Mouse (Mus musculus): ENCODE data around the gene Myo1g.

The Myo1g gene

DNA sequence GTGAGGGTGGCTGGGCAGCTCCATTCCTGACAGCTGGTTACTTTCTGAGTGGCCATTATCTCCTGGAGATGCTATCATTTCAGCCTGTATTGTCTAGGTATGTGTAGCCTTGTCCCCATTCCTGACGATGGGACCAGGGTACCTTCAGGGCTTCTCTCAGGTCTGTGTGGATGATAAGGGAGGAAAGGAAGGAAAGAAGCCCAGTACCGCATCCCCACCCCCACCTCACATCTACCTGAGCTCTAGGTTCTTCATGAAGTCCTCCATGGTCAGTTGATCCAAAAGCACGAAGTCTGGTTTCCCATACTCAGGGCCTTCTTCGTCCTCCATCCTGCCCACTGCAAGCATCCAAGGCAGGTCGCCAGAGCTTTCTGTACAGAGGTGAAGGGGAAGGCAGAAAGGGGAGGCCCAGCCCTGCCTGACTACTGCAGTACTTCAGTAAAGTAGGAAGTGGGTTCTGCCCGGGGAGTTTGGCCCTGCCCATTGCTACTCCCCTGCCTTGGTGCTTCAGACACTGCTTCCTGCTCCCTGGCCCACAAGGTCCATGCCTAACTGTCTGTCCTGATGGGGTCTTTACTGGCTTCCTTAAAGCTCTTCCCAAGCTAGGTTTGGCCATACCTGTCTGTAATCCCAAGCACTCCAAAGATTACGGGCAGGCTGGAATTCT, at the start of gene Myo1g:
Gene Myo1g, minus strand, starts transcription at position 459 of the 667 bp plus-strand sequence.
- no peak for DNase-seq

DNA sequence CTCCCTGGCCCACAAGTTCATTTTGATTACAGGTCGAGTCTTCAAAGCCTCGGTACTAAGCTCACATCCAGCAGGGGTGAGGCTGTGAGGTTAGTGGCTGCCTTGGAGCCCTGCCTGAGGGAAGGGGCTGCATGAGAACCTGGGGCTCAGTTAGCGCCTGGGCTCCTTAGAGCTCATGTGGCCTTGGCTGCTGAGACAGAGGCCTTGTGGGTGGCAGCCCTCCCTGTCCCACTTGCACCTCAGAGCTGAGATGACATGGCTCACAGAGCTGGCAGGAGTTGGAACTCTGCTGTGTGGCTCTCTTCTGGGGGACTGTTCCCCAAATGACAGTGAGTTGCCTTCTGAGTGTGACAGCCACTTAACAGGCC, 48.6 kb upstream of the Myo1g start:
- DNase-seq: no peak

DNA sequence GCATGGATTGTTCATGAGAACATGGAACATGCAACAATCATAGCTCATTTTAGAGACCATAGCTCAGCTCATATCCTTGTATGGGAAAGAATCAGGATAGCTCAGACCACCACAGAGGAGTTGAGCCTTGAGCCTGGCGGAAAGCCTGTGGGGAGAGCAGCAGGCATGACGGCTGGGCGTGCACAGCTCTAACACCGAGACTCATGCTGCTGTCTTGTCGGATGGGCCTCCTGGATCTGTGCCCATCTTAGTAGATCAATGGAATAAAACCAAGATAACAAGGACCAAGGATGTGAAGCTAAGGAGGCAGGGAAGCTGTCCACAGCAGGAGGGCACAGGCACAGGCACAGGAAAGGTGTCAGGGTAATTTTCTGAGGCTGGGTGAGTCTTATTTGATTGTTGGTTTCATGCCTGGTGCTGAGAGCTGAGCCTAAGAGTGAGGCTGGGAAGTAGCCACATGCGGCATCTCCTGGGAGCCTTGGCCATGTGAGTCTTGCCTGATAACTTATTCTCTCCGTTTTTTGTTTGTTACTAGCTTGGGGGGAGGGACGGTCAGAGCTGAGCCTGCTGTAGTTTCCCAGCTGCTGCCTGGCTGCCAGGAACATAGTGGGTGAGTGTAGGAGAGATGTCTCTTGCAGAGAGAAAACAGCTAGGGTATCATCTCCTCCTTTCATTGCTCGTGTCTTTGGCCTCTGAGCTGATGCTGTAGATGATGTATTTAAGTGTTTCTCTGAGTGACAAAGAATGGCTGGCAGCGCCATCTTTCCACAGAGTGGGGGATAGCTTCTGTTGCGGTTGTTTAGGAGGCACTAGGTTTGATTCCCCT, 48.0 kb upstream of the Myo1g start:
- peak; percentile 47 to 69 for DNase-seq

DNA sequence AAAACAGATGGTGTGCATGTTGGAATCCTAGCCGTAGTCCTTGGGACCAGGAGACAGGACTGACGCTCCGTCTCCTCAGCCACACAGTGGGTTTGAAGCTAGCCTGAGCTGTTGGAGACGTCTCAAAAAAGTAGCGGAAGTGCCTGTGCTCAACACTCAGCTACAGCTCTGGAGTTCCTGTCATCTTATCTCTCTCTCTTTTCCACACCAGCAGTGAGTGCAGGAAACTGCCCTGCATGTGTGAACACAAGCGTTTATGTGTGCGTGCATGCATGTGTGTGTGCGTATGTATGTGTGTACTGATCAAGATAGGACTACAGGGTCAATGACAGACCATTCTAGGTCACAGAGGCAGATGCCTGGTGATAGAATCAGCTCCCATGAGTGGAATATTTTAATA, 47.2 kb upstream of the Myo1g start:
- DNase-seq: no peak

DNA sequence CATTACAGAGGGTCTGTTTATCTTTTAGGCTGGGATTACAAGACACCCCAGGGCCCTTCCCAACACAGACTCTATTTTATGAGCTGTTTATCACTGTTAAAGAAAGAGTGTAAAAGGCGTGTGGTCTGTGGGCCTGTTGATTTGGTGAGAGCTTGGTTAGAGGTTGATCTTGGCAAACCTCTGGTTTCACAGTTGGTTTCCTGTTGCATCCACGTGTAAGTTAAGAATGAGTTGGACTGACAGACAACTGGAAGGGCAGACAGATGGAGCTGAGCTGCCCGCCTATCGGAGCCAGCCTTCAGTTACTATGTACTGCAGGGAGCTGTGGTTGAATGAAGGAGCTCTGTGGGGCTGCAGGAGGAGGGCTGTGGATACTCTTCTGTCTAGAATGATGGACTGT, 45.7 kb upstream of the Myo1g start:
- DNase-seq: no peak

DNA sequence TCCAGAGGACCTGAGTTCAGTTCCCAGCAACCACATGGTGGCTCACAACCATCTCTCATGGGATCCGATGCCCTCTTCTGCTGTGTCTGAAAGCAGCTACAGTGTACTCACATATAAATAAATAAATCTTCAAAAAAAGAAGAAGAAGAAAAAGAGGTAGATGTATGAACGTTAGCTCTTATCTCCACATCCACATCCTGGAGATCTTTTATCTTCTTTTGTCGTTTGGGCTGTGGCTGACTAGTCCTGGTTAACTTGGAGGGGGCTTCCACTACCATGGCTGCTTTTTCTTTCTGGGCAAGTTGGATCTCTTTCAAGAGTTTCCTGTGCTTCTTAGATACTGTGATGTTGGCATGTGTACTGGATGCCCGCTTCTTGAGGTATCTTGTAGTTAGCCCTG, 42.4 kb upstream of the Myo1g start:
- DNase-seq: no peak

DNA sequence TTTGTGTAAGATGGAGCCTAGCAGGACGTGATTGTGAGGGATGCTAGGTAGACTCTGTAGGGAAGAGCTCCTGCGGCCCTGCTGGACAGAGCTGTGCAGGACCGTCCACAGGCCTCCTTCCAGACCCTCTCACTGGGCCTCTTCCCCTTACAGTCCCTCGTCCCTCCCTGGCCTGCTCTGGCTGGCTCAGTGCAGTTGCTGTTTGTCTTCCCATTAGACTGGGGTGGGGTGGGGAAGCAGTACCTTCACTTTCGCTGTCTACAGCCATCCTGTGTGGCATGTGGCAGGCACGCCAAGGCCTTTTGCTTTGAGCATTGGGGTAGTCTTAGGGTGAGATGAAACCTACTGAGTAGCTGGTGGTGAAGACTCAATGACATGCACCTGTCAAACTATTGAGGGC, 41.6 kb upstream of the Myo1g start:
- DNase-seq: no peak

DNA sequence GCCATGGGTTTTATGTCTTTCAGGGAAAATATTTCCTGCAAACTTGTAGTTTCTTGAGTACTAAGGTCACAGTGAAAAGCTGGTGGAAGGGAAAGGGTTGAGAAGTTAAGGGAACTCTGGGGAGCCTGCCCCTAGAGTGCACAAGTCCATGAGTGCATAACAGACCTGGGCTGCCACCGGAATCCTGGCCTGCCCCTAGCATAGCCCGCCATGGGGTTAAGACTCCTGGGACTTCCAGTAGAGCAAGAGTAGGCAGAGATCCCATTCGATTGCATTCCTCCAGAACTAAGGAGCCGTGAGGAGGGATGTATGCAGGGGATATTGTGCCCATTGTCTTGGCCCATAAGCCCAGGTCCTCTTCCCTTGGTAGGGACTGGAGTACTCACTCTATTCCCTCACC, 40.7 kb upstream of the Myo1g start:
- no peak for DNase-seq

DNA sequence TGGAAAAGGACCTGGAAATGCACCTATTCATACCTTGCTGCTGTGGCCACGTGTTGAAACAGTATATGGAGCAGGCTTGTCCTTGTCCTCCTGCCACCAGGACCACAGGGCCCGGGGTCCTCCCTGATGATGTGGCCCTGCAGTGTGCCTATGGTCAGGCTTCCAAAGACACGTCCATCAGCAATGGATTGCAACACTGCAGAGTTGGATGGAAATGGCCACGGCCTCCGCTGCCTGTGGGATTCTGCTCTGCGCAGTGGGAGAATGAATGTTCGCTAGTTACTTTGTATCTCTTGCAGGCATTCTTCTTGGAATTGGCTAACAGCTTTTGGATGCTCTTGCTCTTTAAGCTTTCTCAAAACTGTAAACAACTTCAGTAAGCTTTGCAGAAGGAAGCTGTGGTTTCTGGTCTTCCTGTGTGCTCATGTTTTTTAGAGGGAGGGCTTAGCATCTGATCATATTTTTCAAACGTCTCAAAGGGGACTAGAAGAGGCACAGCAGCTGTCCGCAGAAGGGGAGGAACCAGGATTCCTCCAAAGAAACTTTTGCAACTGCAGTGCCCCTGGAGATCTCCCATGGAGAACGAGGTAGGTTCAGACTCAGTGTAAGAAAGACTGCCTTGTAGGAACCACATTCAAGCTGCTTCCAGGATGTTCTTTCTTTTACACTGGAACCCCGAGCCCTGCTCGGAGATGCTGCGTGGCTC, 40.0 kb upstream of the Myo1g start:
- DNase-seq: no peak

DNA sequence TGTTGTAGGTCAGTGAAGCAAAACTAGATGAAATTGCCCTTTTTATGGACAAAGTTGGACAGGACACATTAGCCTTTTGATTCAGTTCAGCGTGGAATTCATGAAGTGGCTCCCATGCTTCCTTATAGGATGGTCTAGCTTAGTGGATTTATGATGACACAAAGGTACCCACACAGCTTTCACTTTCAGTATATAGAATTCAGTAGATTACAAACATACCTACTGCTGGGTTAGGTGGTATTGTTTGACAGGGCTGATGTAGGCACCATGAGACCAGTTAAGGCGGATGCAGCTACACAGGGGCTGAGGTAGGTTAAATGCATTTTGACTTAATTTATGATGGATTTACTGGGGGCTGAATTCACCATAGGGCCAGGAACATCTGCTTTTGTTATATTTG, 39.2 kb upstream of the Myo1g start:
- no peak for DNase-seq

DNA sequence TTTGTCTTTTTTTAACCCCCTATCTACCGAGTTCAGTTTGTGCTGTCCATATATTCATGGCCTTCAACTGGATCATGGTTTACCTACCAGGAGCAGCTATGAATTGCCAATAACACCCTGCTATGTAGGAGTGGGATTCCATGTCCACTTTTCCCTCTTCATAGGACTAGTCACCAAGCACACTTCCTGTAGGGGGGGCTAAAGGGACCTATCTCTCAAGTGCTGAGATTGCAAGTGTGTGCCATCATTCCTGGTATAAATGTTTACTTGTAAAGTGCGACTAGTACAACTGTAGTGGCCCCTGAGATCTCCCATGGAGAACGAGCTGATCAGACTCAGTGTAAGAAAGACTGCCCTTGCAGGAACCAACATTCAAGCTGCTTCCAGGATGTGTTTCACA, 37.5 kb upstream of the Myo1g start:
- no peak for DNase-seq

DNA sequence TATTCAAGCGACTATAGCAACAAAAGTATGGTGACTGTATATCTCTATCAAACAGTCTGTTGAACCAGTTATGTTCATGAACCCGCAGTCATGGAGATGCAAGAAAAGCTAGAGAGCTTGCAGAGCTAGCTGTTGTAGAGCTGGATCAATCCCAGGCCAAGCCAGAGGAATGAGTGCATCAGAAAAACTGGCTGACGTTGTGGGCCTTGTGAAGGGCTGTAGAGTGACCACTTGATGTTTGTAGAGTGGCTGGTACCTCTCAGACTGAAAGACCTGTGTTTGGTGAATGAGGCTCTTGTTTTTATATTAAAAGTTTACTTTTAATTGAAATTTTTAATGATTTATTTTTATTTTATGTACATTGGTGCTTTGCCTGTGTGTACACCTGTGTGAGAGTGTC, 29.4 kb upstream of the Myo1g start:
- no peak for DNase-seq

DNA sequence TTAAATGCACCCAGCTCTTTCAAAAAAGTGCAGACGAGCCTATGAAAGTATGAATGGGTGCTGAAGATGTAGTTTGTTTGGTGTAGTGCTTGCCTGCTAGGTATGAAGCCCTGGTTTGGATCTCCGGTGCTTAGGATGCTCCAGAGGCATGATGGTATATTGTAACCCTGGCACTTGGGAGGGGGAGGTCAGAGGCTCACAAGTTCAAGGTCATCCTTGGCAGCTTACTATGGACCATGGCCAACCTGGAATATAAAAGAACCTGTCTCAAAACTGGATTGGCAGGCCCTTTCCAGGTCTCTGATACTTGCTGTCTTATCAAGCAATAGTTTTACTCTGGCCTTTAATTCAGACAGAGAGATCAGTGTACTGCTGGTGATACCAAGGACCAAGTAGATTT, 29.0 kb upstream of the Myo1g start:
- no peak for DNase-seq

DNA sequence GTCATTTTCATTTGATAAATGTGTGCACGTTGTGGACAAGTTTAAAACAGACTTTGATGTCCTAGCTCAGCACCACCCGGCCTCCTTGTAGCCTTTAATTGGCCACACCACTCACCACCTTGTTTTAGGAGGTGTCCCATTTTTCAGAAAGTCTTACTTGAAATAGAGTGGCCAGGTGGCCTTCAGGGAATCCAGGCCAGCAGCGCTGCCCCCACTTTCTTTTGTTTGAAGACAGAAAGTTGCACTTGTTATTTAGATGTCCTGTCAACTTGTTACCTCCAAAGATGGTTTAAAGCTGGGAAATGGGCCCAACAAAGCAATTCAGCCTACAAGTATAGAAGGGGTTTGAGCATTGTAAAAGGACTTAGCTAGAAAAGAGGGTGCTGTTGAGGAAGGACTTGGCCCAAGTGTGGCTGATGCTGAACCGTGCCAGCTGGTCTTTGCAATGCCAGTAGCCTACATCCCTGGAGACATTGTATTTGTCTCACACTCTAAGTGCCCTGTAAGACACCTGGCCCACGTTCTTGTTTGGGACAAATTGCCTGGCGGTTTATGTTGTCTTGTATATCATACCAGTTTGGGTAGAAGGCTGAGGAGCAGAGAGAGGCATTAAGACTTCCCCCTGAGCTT, 27.0 kb upstream of the Myo1g start:
- DNase-seq: no peak

DNA sequence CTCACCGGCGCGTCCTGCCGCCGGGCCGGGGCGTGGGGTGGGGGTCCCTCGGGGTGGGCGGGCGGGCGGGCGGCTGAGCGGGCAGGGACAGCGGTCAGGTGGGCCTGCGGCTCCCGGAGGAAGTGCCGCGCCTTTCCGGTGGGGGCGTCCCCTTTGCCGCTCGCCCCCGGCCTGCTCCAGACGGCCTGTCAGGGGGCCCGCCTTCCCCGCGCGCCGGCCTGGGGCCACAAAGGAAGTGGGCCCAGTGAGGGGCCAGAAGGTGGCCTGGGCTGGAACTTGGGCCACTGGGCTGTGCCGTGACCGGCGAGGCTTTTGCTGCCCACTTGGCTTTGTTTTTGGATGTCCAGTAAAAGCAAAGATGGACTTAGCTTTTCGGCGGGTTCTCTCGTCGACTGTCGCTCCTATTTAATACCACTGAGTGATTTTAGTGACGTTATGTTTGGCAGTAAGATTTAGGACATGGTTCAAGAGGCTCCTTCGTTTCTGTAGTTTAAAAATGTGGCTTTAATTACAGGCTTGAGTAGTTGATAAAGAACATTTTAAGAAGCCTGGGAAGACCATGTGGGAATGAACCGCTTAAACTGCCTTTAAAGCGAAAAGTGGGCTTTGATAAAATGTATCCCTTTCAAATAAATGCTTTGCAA, 26.4 kb upstream of the Myo1g start:
- DNase-seq: peak; percentile 68 to 69

DNA sequence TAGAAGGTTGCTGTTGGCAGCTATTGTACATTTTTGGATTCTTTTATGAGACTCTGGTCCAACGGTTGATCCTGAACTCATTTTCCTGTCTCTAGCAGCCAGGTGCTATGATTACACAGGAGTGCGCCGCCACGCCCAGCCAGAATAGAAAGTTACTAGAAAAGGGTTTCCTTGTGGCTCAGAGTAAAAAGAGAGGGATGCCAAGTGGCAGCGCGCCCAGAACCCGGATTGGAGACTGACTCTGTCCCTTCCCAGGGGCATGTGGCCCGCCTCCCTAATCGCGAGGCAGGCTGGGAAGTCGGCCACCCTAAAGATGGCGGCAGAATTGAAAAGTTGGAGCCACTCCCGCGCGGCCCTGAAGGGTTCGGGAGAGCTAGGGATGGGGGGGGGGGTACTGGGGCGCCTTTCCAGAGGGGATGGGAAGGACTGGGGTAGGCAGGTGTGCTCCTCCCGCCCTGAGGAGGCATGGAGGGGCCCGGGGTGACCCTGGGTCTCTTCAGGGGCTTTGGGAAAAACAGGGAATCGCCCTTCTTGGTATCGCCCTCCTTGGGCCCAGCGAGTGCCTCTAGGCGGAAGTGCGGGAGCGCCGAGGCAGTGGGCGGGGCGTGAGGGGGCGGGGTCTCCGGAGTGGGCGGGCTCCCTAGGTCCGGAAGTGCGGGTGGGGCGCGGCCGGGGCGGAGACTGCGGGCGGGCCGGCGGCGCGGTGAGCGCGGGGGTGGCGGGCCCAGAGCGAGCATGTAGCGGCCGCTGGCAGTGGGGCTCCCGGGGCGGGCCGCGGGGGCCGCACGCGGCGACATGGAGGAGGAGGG, 25.6 kb upstream of the Myo1g start, which contains the start of gene Ccm2:
Gene Ccm2, plus strand, starts transcription at position 683 of the 809 bp plus-strand sequence.
- DNase-seq: peak; percentile 97 to 99

DNA sequence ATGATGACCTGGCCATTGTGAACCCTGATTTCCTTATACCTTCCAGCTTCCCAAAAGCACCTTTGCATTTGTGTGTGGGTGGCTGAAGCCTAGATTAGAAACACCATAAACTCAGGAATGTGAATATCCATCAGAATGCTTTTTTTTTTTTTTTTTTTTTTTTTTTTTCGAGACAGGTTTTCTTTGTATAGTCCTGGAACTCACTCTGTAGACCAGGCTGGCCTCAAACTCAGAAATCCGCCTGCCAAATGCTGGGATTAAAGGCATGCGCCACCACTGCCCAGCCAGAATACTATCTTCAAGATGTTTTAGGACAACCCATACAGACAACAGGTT, 25.1 kb upstream of the Myo1g start:
- DNase-seq: no peak

DNA sequence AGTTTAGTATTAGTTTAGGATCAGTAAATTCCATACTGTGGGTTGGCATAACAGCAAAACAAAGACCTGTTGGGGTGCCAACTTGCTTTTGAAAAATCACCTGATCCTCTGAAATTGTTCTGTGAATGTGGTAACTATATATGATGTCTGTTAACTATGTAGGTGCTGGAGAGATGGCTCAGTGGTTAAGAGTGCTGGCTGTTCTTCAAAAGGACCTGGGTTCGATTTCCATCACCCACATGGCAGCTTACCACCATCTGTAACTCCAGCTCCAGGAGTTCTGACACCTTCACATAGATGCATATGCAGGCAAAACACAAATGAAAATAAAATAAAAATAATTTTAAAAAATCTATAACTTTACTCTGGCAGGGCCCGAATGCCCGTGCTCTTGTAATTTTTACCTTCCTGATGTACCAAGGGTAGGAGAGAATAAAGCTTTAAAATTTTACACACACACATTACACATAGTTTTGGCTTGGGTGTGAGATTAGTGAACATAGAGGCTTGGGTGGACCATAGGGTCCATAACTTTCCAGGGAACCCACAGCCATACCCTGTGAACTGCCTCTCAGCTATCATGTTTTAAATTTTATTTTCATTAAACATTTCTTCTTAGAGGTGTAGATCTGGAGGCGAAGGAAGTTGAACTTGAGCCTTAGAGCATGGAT, 24.6 kb upstream of the Myo1g start:
- DNase-seq: no peak

DNA sequence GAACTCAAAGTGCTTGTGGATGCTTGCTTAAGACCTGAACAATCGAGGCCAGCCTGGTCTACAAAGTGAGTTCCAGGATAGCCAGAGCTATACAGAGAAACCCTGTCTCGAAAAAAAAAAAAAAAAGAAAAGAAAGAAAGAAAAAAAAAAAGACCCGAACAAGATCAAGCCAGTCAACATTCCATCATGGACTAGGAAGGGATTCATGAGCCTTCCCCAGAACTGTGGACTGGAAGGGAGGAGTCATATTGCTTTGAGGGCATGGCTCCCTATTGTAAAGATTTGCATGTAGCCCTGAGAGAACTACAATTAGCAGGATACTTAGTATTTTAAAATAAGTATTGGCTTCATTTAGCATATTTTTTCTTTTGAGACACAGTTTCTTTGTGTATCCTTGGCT, 23.9 kb upstream of the Myo1g start:
- DNase-seq: no peak

DNA sequence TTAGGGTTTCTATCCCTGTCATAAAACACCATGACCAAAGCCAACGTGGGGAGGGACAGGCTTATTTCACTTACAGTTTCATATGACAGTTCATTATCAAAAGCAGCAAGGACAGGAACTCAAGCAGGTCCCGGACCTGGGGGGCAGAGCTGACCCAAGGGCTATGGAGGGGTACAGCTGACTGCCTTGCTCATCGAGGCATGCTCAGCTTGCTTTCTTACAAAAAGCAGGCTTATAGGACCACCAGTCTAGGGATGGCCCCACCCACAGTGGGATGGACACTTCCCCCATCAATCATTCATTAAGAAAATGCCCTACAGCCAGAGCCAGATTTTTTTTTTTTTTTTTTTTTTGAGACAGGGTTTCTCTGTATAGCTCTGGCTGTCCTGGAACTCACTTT, 10.0 kb upstream of the Myo1g start:
- no peak for DNase-seq

DNA sequence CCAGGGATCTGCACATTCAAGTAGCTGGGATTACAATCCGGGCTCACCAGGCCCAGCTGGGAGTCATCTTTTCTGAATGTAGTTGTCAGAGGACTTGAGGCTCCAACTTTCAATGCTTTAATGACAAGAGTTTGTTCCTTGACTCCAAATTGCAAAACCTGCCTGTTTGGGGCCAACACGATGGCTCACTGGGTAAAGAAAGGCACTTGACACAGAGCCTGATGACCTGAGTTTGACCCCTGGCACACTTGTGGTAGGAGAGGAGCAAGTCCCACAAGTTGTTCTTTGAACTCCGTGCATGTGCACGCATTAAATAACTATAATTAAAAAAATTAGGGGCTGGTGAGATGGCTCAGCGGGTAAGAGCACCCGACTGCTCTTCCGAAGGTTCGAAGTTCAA, 9.2 kb upstream of the Myo1g start:
- DNase-seq: no peak

Measured in cerebellum, postnatal 25 days (tissue).